Mouse (Mus musculus) embryo, embryonic 10.5 days (tissue): ENCODE data around the gene Itga5.
"Not testable (repeated sequence)": the region's sequence is repeated elsewhere in the genome, so short reads cannot be mapped to it uniquely, and the experiment has no call there.

Experiments used
- DNase-seq: peaks from one replicate; pipeline ENCODE4 v3.0.0-alpha.2; 2015; ENCODE audit warnings: low spot score

Gene Itga5

GRCm38 (mm10) chr15:103366376-103367149 lies at the start of gene Itga5:
TSS of gene Itga5 (minus strand) at chr15:103366763.
- DNase-seq, result peak; percentile 81

- DNase-seq, result not testable (repeated sequence)
Observed at GRCm38 (mm10) chr15:103405586-103405985, 39.0 kb upstream of the Itga5 start.

GRCm38 (mm10) chr15:103401361-103401760 lies 34.8 kb upstream of the Itga5 start:
- no peak for DNase-seq

GRCm38 (mm10) chr15:103393577-103393976 lies 27.0 kb upstream of the Itga5 start:
- DNase-seq, result no peak

- peak; percentile 53 for DNase-seq
Observed at GRCm38 (mm10) chr15:103388556-103389145, 22.1 kb upstream of the Itga5 start.

- DNase-seq, result no peak
Observed at GRCm38 (mm10) chr15:103383771-103384488, 17.4 kb upstream of the Itga5 start.

- DNase-seq, result peak; percentile 61
Observed at GRCm38 (mm10) chr15:103382795-103383406, 16.3 kb upstream of the Itga5 start.

GRCm38 (mm10) chr15:103382075-103382474 lies 15.5 kb upstream of the Itga5 start:
- no peak for DNase-seq

GRCm38 (mm10) chr15:103378665-103379356 lies 12.2 kb upstream of the Itga5 start:
- no peak for DNase-seq

- DNase-seq, result no peak
Observed at GRCm38 (mm10) chr15:103377752-103378664, 11.4 kb upstream of the Itga5 start.

GRCm38 (mm10) chr15:103376837-103377269 lies 10.3 kb upstream of the Itga5 start:
- no peak for DNase-seq

GRCm38 (mm10) chr15:103375112-103375800 lies 8.7 kb upstream of the Itga5 start:
- DNase-seq, result no peak

- no peak for DNase-seq
Observed at GRCm38 (mm10) chr15:103372461-103372860, 5.9 kb upstream of the Itga5 start.

- no peak for DNase-seq
Observed at GRCm38 (mm10) chr15:103371741-103372140, 5.2 kb upstream of the Itga5 start.

- peak; percentile 41 for DNase-seq
Observed at GRCm38 (mm10) chr15:103371208-103371607, 4.6 kb upstream of the Itga5 start.

- no peak for DNase-seq
Observed at GRCm38 (mm10) chr15:103370462-103370861, 3.9 kb upstream of the Itga5 start.

- no peak for DNase-seq
Observed at GRCm38 (mm10) chr15:103369123-103369522, 2.6 kb upstream of the Itga5 start.

- DNase-seq, result no peak
Observed at GRCm38 (mm10) chr15:103368179-103368940, 1.8 kb upstream of the Itga5 start.
